Mouse (Mus musculus) fibroblast of lung, adult 2 months (primary cell): Measurements from ENCODE around the gene Ifit3b.
"Not testable (repeated sequence)": the region's sequence is repeated elsewhere in the genome, so short reads cannot be mapped to it uniquely, and the experiment has no call there.

Experiments used
- DNase-seq: peaks from one replicate; pipeline ENCODE4 v3.0.0-alpha.2; 2011; ENCODE audit warnings: low read depth

Gene Ifit3b

DNA sequence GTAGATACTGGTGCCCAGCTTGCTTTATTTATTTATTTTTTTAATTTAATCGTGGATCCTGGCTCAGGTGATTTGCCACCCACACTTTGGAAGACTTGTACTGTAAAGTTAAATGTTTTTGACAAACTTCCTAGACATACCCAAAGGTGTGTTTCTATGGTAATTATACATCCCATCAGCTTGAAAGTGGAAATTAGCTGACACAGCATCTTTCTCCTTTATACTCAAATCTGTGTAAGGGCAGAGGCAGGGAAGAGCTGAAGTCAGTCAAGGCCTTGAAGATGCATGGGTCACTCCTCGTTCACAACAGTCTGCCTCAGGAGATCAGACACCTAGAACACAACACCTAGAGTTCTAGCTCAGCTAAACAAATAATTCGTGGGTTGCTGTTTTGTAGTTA, 2.3 kb downstream of the Ifit3b start:
- DNase-seq: not testable (repeated sequence)

GRCm38 (mm10) chr19:34612243-34613001, 4.7 kb downstream of the Ifit3b start:
- DNase-seq: not testable (repeated sequence)

GRCm38 (mm10) chr19:34620871-34621270, 13.1 kb downstream of the Ifit3b start:
- DNase-seq: no peak

DNA sequence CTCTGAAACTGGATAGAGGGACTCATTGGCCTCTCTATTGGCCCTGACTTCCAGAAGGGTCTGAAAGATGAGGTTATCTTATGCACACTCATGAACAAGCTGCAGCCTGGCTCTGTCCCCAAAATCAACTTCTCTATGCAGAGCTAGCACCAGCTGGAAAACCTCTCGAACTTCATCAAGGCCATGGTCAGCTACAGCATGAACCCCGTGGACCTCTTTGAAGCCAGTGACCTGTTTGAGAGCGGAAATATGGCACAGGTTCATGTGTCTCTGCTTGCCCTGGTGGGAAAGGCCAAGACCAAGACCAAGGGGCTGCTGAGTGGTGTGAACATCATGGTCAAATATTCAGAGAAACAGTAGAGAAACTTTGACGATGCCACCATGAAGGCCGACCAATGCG, 16.0 kb downstream of the Ifit3b start:
- DNase-seq: no peak

DNA sequence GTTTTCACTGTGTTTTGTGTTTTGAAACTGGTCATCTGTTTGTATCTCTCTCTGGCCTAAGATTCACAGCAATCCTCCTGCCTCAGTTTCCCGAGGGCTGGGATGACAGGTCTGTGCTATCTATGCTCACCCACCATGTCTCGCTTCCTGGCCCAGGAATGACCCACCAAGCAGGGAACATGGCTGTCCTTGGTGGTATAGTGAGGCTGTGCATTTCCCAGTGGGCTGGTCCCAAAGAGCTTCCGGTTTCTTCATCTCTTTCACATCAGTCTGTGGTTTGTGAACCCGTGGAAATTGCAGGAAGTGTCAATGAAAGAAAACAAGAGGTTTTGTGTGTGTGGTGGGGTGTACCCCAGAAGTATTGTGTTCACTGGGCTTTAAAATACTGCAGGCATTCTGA, 16.9 kb downstream of the Ifit3b start:
- no peak for DNase-seq

GRCm38 (mm10) chr19:34627496-34627895, 19.7 kb downstream of the Ifit3b start:
- DNase-seq: no peak

GRCm38 (mm10) chr19:34631487-34631886, 23.7 kb downstream of the Ifit3b start:
- no peak for DNase-seq

DNA sequence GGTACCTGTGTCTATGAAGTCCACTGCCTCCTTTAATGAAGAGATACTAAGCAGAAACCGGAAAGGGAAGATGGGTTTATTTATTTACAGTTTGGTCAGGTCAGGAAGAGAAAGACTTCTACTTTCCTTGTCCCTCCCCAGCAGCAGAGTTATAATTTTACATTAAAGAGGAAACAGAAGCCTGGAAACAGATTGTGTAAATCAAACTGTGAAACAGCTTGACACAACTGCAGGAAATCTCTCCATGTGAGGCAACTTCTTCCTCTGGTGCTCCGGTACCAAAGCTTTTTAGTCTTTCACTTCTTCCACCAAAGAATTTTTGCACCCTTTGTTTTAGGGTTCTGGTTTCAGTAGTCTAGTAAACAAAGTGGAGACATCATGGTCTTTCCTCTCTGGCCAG, 25.7 kb downstream of the Ifit3b start:
- no peak for DNase-seq

GRCm38 (mm10) chr19:34636933-34637557, 29.3 kb downstream of the Ifit3b start:
- peak; percentile 37 for DNase-seq

DNA sequence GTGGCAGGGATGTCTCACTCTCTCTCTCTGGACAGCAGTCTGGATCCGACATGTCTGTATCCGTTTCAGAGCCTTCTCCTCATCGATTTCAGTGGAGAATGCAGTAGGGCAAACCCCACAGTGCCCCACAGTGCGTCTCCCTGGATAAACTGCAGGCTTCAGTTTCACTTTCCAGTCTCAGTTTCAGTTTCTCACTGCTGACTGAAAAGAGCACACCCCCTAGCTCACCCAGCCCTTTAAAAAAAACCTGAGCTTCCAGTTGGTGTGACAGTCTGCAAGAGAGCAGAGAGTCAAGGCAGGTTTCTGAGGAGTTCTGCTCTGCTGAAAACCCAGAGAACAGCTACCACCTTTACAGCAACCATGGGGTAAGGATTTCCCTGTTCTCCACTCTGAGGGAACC, 32.9 kb downstream of the Ifit3b start, which contains the start of the genes Ifit1bl2 and Ifit1:
Gene Ifit1bl2 (minus strand): TSS at position 121 of the 400 bp plus-strand sequence.
Gene Ifit1 (plus strand): TSS at position 249 of the 400 bp plus-strand sequence.
- DNase-seq: no peak

- no peak for DNase-seq
These were observed 34.8 kb downstream of the Ifit3b start for GRCm38 (mm10) chr19:34642616-34643015.

DNA sequence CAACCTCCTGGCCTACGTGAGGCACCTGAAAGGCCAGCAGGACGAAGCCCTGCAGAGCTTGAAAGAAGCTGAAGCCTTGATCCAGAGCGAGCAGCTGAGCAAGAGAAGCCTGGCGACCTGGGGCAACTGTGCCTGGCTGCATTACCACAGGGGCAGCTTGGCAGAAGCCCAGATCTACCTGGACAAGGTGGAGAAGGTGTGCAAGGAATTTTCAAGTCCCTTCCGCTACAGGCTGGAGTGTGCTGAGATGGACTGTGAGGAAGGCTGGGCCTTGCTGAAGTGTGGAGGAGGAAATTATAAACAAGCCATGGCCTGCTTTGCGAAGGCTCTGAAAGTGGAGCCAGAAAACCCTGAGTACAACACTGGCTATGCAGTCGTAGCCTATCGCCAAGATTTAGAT, 39.9 kb downstream of the Ifit3b start:
- DNase-seq: not testable (repeated sequence)

GRCm38 (mm10) chr19:34650276-34650675, 42.5 kb downstream of the Ifit3b start:
- no peak for DNase-seq

DNA sequence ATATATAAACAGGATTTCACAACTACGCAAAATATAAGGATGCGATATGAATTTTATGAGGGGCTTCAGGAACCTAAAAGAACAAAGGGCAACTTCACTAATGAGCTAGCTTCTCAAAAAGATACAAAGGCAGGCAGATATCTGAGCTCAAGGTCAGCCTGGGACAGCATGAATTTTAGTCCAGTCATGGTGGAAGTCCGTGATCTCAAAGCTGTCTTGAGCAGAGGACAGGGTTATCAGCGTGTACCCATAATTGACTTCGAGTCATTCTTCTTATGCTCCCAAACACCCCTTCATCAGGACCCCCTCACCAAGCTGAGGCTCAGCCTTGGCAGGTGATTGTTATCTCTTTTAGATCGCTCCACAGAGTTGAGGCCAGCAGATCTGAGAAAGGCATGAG, 43.2 kb downstream of the Ifit3b start:
- DNase-seq: no peak

GRCm38 (mm10) chr19:34655227-34655805, 47.5 kb downstream of the Ifit3b start:
- DNase-seq: no peak

GRCm38 (mm10) chr19:34656511-34657298, 48.9 kb downstream of the Ifit3b start:
- DNase-seq: no peak

GRCm38 (mm10) chr19:34662067-34662507, 54.3 kb downstream of the Ifit3b start:
- DNase-seq: peak; percentile 80

GRCm38 (mm10) chr19:34662740-34663139, 55.0 kb downstream of the Ifit3b start:
- no peak for DNase-seq
